Mouse (Mus musculus): ENCODE data around the gene Pde10a.

- TF ChIP-seq CTCF (IDR thresholded peaks at IDR 0.05; ENCODE audit: extremely low read depth, insufficient read length, insufficient replicate concordance, low read depth, low read length) = no peak
- no peak for TF ChIP-seq POLR2A (IDR thresholded peaks at IDR 0.05; ENCODE audit: low read depth, low read length)
These were observed 40.0 kb upstream of the Pde10a start for GRCm38 (mm10) chr17:8485146-8485545.

All from small intestine, adult 2 months (tissue).